Mouse (Mus musculus): Measurements from ENCODE around the gene Rdh19. TPM values are rescaled to one million over a fixed set of nuclear protein-coding genes. Genes with fewer than 3 reads are reported as not detected.

Gene Rdh19
- polyA plus RNA-seq, 1 experiment from 2014 or later, result not detected

DNA sequence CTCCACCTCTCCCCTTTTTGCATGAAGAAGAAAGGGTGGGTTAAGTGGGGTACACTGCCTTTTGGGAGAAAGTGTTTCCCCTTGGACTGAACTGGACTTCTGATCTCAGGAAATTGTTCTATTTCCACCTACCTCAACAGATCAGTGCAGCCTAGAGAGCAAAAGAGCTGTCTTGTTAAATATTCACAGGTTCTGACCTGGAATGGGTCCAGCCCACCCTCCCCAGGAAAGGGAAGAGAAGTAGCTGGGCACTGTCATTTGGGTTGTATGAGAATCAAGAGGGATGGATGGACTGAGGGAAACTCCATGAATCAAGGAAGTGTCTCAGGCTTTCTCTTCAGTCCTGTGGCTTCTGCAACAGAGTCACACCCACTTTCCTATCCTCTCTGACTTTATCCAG lies 15.2 kb downstream of the Rdh19 start:
- no peaks in the 10 kb centered on the region for H3K36me3 ChIP-seq (ENCODE audit: control insufficient read depth, insufficient read depth, low read length)
- H3K4me3 ChIP-seq (ENCODE audit: low read depth, low read length), result no peak overlapping the region
- no peak overlapping the region for H3K9ac ChIP-seq (ENCODE audit: low read depth, low read length)
- DNase-seq (ENCODE audit: low spot score) (no peak), ATAC-seq (ENCODE audit: low FRiP score) (no peak)
- H3K4me2 ChIP-seq (replicated peaks; ENCODE audit: low read depth, low read length), result no peak overlapping the region
- no peak overlapping the region for H3K27ac ChIP-seq (ENCODE audit: low read depth, low read length)
- no peaks in the 10 kb centered on the region for H3K4me1 ChIP-seq (replicated peaks; ENCODE audit: control insufficient read depth, insufficient read depth, low read length)
- no peaks in the 10 kb centered on the region for H3K27me3 ChIP-seq (ENCODE audit: control insufficient read depth, insufficient read depth, low read length)
- no peaks in the 10 kb centered on the region; the same call in 1 of the 2 replicates for H3K9me3 ChIP-seq (ENCODE audit: control insufficient read depth, low read length)

DNA sequence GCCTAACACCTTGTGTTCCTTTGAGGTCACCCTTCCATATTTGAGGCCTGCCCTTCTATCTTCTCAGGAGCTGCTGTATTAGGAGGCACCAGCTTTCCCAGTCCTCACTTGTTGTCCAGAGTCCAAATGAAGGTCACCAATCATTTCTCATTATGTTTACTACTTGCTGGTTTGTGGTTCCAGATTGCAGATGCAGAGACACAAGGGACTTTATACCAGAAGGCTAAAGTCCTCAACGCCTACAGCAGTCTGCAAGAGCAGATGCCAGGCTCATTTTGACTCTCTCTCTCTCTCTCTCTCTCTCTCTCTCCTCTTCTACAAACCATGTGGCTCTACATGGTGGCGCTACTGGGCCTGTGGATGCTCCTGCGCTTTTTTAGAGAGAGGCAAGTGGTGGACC lies 16.5 kb downstream of the Rdh19 start, which contains the start of gene Rdh16f2:
TSS of gene Rdh16f2 (plus strand) at position 243 of the 400 bp plus-strand sequence.
- Histone ChIP-seq H3K4me3 (ENCODE audit: low read depth, low read length) (no peak within 1 kb of the TSS), H3K27me3 (ENCODE audit: control insufficient read depth, insufficient read depth, low read length) (no peaks in the 10 kb centered on the region), H3K9me3 (ENCODE audit: control insufficient read depth, low read length) (peaks cover 2% of the 10 kb centered on the region; the same call in 1 of the 2 replicates), H3K4me1 (replicated peaks; ENCODE audit: control insufficient read depth, insufficient read depth, low read length) (no peaks in the 10 kb centered on the region), H3K27ac (ENCODE audit: low read depth, low read length) (no peak within 1 kb of the TSS), H3K9ac (ENCODE audit: low read depth, low read length) (no peak within 1 kb of the TSS), H3K4me2 (replicated peaks; ENCODE audit: low read depth, low read length) (no peak within 1 kb of the TSS), H3K36me3 (ENCODE audit: control insufficient read depth, insufficient read depth, low read length) (no peaks in the 10 kb centered on the region)
- DNase-seq (ENCODE audit: low spot score) (no peak), ATAC-seq (ENCODE audit: low FRiP score) (no peak)
- 91% methylated on average over 3 of the region's 3 CpGs for WGBS

DNA sequence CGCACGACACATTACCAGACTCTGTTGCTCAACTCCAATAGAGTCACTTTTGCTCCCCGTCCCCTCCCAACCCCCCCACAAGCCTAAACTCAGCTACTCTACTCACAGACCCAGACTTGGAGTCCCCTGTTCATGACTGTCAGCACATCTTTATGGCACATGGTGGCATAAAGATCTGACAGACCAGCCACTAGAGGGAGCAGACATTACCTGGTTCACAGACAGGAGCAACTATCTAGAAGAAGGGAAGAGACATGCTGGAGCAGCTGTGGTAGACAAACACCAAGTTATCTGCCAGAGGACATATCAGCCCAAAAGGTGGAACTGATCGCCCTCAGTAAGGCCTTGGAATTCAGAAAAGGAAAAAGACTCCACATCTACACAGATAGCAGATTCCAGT lies 22.8 kb downstream of the Rdh19 start:
- H3K4me2 ChIP-seq (replicated peaks; ENCODE audit: low read depth, low read length), result no peak overlapping the region
- H3K4me3 ChIP-seq (ENCODE audit: low read depth, low read length), result no peak overlapping the region
- no peaks in the 10 kb centered on the region for H3K27me3 ChIP-seq (ENCODE audit: control insufficient read depth, insufficient read depth, low read length)
- no peak for ATAC-seq (ENCODE audit: low FRiP score)
- no peak overlapping the region for H3K27ac ChIP-seq (ENCODE audit: low read depth, low read length)
- WGBS, result 76% methylated on average over 4 of the region's 4 CpGs
- peak; percentile 7 for DNase-seq (ENCODE audit: low spot score)
- H3K9me3 ChIP-seq (ENCODE audit: control insufficient read depth, low read length), result peaks cover 2% of the 10 kb centered on the region; the same call in 1 of the 2 replicates
- H3K4me1 ChIP-seq (replicated peaks; ENCODE audit: control insufficient read depth, insufficient read depth, low read length), result no peaks in the 10 kb centered on the region
- H3K9ac ChIP-seq (ENCODE audit: low read depth, low read length), result no peak overlapping the region
- no peaks in the 10 kb centered on the region for H3K36me3 ChIP-seq (ENCODE audit: control insufficient read depth, insufficient read depth, low read length)

DNA sequence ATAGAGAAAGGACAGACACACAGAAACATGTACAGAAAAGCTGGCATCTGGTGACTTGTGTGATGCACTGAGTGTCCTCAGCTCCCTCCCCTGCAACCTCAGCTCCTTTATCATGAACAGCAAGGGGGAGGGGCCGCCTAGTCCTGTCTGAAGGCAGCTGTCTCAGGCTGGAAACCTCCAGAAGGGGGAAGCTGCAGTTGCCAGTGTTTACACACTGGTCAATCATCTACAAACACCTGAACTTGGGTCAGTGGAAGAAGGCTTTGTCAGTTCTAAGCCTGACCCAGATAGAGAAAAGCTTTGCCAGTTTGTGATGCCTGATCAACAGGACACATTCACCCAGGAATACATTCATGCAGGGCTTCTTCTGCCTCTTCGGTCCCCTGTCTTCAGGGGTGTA lies 28.0 kb downstream of the Rdh19 start:
- 63% methylated on average over 2 of the region's 2 CpGs for WGBS
- ATAC-seq (ENCODE audit: low FRiP score), result no peak

DNA sequence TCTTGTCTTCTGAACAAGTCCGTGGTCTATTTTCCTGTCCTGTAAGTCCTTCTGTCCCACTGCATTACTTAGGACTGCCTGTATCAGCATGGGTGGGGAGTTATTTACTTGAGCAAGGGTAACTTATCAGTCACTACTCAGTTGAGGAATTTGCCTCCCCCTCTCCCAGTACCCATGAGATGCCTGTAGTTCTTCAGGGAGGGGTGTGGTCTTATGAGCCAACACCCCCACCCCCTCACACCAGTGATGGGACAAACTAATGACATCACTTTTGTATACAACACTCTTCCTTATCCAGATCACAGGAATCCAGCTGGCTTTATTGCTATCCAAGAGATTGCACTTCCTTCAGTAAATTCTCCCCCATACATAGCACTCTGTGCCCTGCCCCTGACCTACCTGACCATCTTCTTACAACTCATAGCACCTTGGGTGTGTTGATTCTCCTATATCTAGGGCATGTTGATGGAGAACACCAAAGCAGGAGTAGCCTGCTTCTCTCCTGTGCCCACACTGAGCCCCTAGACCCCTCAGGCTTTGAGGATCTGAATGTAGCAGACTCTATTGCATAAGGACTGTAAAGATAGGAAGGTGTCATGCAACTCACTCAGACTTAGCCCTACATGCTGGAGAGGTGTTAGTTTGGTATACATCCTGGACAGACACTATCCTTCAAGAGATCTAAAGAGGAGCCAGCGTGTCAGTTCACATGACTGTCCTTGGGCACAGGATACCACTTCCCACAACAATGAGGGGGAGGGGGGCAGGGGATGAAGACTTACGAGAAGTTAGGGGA lies 28.7 kb downstream of the Rdh19 start:
- Histone ChIP-seq H3K36me3 (ENCODE audit: control insufficient read depth, insufficient read depth, low read length) (no peaks in the 10 kb centered on the region), H3K27me3 (ENCODE audit: control insufficient read depth, insufficient read depth, low read length) (no peaks in the 10 kb centered on the region), H3K4me2 (replicated peaks; ENCODE audit: low read depth, low read length) (no peak overlapping the region), H3K27ac (ENCODE audit: low read depth, low read length) (no peak overlapping the region), H3K4me1 (replicated peaks; ENCODE audit: control insufficient read depth, insufficient read depth, low read length) (no peaks in the 10 kb centered on the region), H3K9me3 (ENCODE audit: control insufficient read depth, low read length) (no peaks in the 10 kb centered on the region), H3K4me3 (ENCODE audit: low read depth, low read length) (no peak overlapping the region), H3K9ac (ENCODE audit: low read depth, low read length) (no peak overlapping the region)
- WGBS, result 88% methylated on average over 3 of the region's 3 CpGs
- DNase-seq (ENCODE audit: low spot score), result no peak
- ATAC-seq (ENCODE audit: low FRiP score), result no peak

More for the DNA sequence above, 28.0 kb downstream of the Rdh19 start:
- Histone ChIP-seq H3K4me3 (ENCODE audit: low read depth, low read length) (no peak overlapping the region), H3K9me3 (ENCODE audit: control insufficient read depth, low read length) (no peaks in the 10 kb centered on the region), H3K4me2 (replicated peaks; ENCODE audit: low read depth, low read length) (no peak overlapping the region), H3K4me1 (replicated peaks; ENCODE audit: control insufficient read depth, insufficient read depth, low read length) (no peaks in the 10 kb centered on the region), H3K36me3 (ENCODE audit: control insufficient read depth, insufficient read depth, low read length) (no peaks in the 10 kb centered on the region), H3K9ac (ENCODE audit: low read depth, low read length) (no peak overlapping the region), H3K27me3 (ENCODE audit: control insufficient read depth, insufficient read depth, low read length) (no peaks in the 10 kb centered on the region), H3K27ac (ENCODE audit: low read depth, low read length) (no peak overlapping the region)
- no peak for DNase-seq (ENCODE audit: low spot score)

DNA sequence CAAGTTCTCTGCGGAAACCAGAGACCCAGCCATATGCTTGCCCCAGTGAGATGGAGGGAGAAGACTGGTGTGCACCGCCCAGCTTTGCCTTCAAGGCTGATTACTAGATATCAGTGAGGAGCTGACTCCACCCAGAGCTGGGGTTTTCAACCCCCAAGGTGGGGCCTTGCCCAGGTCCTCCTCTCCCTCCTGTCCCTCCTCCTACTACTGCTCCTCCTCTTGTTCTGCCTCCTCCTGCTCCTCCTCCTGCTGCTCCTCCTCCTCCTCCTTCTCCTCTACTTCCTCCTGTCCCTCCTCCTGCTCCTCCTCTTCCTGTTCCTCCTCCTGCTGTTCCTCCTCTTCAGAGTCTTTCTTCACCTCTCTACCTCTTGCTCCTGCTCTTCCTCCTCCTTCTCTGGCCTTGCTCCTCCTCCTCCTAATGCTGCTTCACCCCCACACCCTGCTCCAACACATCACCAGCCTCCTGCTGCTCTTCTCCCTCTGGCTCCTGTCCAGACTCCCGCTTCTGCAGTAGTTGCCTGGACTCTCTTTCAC lies 29.5 kb downstream of the Rdh19 start:
- WGBS, result 83% methylated on average over 3 of the region's 3 CpGs
- H3K9me3 ChIP-seq (ENCODE audit: control insufficient read depth, low read length), result no peaks in the 10 kb centered on the region
- H3K4me1 ChIP-seq (replicated peaks; ENCODE audit: control insufficient read depth, insufficient read depth, low read length), result no peaks in the 10 kb centered on the region
- H3K9ac ChIP-seq (ENCODE audit: low read depth, low read length), result no peak overlapping the region
- no peak overlapping the region for H3K27ac ChIP-seq (ENCODE audit: low read depth, low read length)
- no peaks in the 10 kb centered on the region for H3K36me3 ChIP-seq (ENCODE audit: control insufficient read depth, insufficient read depth, low read length)
- DNase-seq (ENCODE audit: low spot score), result no peak
- H3K4me2 ChIP-seq (replicated peaks; ENCODE audit: low read depth, low read length), result no peak overlapping the region
- H3K27me3 ChIP-seq (ENCODE audit: control insufficient read depth, insufficient read depth, low read length), result no peaks in the 10 kb centered on the region
- ATAC-seq (ENCODE audit: low FRiP score), result no peak
- H3K4me3 ChIP-seq (ENCODE audit: low read depth, low read length), result no peak overlapping the region

DNA sequence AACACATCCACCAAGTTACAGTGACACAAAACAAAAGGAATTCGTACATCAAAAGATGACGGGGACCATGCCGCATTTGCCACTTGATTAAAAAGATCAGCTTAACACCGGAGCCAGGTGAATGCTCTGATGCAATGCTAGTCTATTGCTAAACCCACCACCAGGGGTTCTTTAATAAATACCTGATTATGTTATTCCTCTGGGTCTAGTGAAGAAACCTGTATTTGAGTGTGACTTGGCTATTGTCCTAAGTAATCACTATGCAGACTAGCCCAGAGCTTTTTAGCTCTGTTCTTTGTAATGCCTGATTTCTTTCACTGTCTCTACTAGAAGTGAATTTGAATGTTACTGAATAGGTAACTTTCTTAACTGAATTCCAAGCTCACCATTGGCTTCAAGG lies 31.3 kb downstream of the Rdh19 start:
- ATAC-seq (ENCODE audit: low FRiP score), result no peak

DNA sequence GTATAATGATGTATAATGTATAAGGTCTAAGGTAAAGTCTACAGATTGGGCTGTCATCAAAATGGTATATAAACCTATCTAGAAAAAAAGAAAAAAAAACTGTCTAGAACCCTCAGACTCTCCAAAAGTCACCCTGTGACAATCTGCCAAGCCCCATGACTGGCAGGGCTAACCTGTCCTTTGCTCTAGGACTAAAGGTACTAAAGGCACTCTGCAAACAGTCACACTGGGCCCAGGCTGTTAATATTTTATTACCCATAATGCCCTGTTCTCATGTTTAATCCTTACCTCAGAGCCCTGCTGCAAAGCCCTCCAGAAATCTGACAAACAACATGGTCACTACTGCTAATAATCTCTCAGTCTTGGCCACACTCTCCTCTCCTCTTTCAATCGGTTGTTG lies 36.8 kb downstream of the Rdh19 start:
- 79% methylated on average over 1 of the region's 1 CpGs for WGBS
- H3K36me3 ChIP-seq (ENCODE audit: control insufficient read depth, insufficient read depth, low read length), result no peaks in the 10 kb centered on the region
- no peak overlapping the region for H3K9ac ChIP-seq (ENCODE audit: low read depth, low read length)
- no peaks in the 10 kb centered on the region for H3K9me3 ChIP-seq (ENCODE audit: control insufficient read depth, low read length)
- H3K4me2 ChIP-seq (replicated peaks; ENCODE audit: low read depth, low read length), result no peak overlapping the region
- H3K4me1 ChIP-seq (replicated peaks; ENCODE audit: control insufficient read depth, insufficient read depth, low read length), result no peaks in the 10 kb centered on the region
- ATAC-seq (ENCODE audit: low FRiP score), result no peak
- no peaks in the 10 kb centered on the region for H3K27me3 ChIP-seq (ENCODE audit: control insufficient read depth, insufficient read depth, low read length)
- no peak for DNase-seq (ENCODE audit: low spot score)
- no peak overlapping the region for H3K4me3 ChIP-seq (ENCODE audit: low read depth, low read length)
- no peak overlapping the region for H3K27ac ChIP-seq (ENCODE audit: low read depth, low read length)

More for the DNA sequence above, 31.3 kb downstream of the Rdh19 start:
- Histone ChIP-seq H3K27ac (ENCODE audit: low read depth, low read length) (no peak overlapping the region), H3K9me3 (ENCODE audit: control insufficient read depth, low read length) (no peaks in the 10 kb centered on the region), H3K36me3 (ENCODE audit: control insufficient read depth, insufficient read depth, low read length) (no peaks in the 10 kb centered on the region), H3K9ac (ENCODE audit: low read depth, low read length) (no peak overlapping the region), H3K4me1 (replicated peaks; ENCODE audit: control insufficient read depth, insufficient read depth, low read length) (no peaks in the 10 kb centered on the region), H3K27me3 (ENCODE audit: control insufficient read depth, insufficient read depth, low read length) (no peaks in the 10 kb centered on the region), H3K4me3 (ENCODE audit: low read depth, low read length) (no peak overlapping the region), H3K4me2 (replicated peaks; ENCODE audit: low read depth, low read length) (no peak overlapping the region)
- WGBS, result 88% methylated on average over 4 of the region's 4 CpGs
- DNase-seq (ENCODE audit: low spot score), result no peak

DNA sequence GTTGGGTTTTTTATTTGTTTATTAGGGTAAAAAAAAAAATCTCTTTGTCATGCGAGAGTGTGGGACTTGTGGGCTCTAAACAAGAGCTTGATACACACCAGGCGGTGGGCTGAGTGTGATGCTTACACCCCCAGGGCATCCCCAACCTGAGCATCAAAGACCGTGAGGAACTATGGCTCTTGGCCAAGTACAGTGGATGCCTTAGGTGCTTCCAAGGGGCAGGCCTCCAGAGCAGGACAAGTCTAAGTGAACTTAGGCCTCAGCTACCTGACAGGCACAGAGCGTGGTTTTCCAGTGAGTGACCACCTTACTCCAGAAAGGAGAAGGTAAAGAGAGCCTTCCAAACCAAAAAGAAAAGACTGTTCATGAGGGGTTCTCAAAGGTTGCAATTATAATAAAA lies 37.2 kb downstream of the Rdh19 start:
- no peaks in the 10 kb centered on the region for H3K9me3 ChIP-seq (ENCODE audit: control insufficient read depth, low read length)
- no peaks in the 10 kb centered on the region for H3K27me3 ChIP-seq (ENCODE audit: control insufficient read depth, insufficient read depth, low read length)
- H3K4me1 ChIP-seq (replicated peaks; ENCODE audit: control insufficient read depth, insufficient read depth, low read length), result no peaks in the 10 kb centered on the region
- ATAC-seq (ENCODE audit: low FRiP score) (no peak), DNase-seq (ENCODE audit: low spot score) (no peak)
- H3K9ac ChIP-seq (ENCODE audit: low read depth, low read length), result no peak overlapping the region
- H3K4me3 ChIP-seq (ENCODE audit: low read depth, low read length), result no peak overlapping the region
- H3K27ac ChIP-seq (ENCODE audit: low read depth, low read length), result no peak overlapping the region
- no peak overlapping the region for H3K4me2 ChIP-seq (replicated peaks; ENCODE audit: low read depth, low read length)
- 81% methylated on average over 4 of the region's 4 CpGs for WGBS
- no peaks in the 10 kb centered on the region for H3K36me3 ChIP-seq (ENCODE audit: control insufficient read depth, insufficient read depth, low read length)
